Mouse (Mus musculus) regulatory T cell (primary cell): ENCODE data around the gene Gpatch2l.

Source experiments
- in situ Hi-C: fragments of 300-600 bp; cut with MboI, MseI; formaldehyde crosslinking; loops from one replicate; pipeline ENCODE4 v1.15.1; 2025; ENCODE audit warnings: high pct_unique_total_duplicates

Gene Gpatch2l

DNA sequence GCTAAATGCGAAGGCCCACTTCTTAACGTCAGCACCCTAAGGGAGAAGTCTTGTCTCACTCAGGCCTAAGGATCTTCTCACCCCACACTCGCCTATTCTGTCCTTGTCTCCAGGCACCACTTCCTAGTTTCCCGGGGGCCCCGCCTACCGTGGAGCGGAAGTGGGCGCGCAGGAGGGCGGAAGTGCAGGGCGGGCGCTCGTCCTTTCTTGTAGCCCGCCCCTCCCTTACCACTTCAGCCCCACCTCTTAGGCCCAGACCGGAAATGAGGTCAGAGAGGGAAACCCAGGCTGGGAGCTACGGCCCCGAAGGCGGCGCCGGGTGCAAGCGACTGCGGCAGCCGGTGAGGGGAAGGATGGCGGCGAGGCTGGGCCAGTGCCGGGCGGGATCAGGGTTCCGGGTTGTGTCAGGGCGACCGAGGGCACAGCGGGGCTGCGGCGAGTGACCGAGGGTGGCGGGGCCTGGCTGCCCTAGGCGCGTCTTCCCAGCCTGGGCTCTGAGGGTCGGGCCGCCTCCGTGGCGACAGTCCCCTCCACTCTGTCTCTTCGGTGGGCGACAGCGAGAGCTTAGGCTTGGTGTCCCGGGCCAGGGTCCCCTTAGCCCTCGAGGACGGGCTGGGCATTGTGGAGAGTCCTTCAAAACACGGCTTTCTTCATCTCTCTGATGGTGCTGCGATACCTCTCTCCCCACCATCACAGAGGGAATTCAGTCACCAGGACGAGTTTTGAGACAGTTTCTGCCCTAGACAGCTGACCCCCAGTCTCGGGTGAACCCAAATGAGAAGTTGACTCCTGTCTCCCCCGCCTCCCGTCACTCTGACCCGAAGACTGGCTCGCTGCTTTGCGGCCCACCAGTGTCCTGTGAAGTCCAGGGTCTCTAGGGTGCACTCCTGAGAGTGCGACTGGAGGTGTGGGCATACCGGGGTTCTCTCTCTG lies at the start of gene Gpatch2l:
TSS of gene Gpatch2l (plus strand) at position 255 of the 933 bp plus-strand sequence.
- in situ Hi-C loops = loop anchor here (25.0 kb wide), 1 partner anchor 1020 kb away; the partner anchor contains the start of genes Ahsa1 and Vipas39

- in situ Hi-C loops = no loop called here
Measured at GRCm38 (mm10) chr12:86192036-86192449, 49.6 kb upstream of the Gpatch2l start.

DNA sequence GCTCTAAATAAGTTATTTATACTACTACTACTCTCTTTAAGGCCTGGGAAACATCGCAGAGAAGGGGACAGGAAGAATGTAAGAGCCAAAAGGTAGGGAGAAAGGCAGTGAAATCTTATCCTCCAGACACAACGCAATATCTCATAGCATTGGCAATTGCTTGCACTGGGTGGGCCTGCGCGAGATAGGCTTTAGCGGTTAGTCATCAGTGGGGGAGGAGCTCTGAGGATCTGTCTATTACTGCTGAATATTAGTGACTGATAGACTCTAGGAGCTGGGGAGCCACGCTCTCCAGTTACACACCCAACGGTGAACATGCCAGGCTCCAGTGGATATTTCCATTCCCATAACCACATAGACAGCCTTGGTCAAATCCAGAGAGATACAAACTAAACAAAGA lies 44.7 kb upstream of the Gpatch2l start:
- in situ Hi-C loops = loop anchor here (5.0 kb wide), 1 partner anchor 35 kb away; no protein-coding TSS in a partner anchor

DNA sequence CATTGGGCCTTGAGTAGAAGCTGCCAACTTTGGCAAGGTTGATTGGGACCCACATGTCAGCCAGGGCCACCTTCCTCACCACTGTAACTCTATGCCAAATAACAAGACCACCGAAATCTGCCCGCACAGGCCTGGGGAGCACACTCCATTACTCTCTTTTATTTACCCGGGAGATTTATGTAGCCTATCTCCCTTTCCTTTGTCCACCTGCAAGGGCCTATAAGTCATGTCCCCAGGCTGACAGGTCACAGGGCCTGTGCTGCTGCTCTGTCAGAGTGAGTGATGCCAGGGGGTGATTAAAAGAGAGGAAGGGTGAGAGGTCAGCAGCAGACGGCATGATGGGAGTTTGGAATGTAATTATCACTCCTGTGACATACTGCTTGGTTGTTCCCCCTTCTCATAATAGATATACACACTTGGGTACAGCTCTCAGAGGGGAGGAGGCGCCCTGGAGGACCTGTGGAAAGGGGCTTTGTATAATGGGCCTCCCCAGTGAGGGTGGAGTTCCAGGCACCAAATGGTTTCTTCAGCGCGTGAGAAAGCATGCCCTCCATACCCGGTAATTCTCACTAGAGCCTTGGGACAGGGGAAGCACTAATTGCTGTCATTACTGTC lies 38.1 kb upstream of the Gpatch2l start:
- in situ Hi-C loops = no loop called here

- in situ Hi-C loops = no loop called here
Measured at GRCm38 (mm10) chr12:86211099-86211520, 30.5 kb upstream of the Gpatch2l start.

GRCm38 (mm10) chr12:86212693-86213470 lies 28.8 kb upstream of the Gpatch2l start:
- in situ Hi-C loops = no loop called here

- in situ Hi-C loops = no loop called here
Measured at GRCm38 (mm10) chr12:86214201-86214600, 27.5 kb upstream of the Gpatch2l start.

- in situ Hi-C loops = no loop called here
Measured at GRCm38 (mm10) chr12:86216687-86217421, 24.8 kb upstream of the Gpatch2l start.

DNA sequence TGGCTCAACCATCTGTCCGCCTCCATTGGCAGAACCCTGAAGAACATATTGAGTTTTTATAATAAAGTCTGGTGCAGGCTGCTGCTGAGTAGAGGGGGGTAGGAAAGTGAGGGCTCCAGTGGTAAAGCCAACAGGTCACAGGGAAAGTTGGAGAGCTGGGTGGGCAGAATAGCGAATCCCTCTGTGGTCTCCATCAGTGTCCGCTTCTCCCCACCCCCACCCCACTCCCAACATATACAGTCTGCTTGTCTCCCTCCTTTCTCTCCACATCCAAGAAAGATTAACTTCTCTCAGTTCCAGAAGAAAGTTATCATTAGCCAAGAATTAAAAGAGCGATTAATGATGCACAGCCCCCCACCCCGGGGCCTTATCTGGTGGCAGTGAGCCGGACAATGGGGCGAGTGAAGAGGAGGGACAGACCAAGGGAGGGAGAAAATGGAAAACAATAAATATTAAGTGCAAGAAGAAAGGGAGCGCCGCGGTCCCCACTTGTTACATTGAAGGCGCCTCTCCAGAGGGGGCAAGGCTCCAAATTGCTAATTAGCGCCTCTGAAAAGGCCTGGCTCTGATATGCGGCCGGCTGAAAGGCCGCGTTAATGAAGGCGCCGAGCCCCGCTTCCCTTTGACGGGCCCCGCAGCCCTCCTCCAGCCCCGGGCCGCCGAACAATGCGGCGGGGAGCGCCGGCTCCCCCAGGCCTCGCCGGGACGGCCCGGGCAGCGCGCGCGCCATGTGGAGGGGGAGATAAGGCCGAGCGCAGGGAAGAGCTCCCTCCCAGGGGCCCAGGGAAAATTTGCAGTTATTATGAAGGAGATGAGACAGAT lies 21.2 kb upstream of the Gpatch2l start:
- in situ Hi-C loops = no loop called here

- in situ Hi-C loops = no loop called here
Measured at GRCm38 (mm10) chr12:86221074-86221703, 20.5 kb upstream of the Gpatch2l start.

- in situ Hi-C loops = loop anchor here (5.0 to 25.0 kb wide), 2 partner anchors 37 to 1028 kb away; partner anchors contain the start of genes Ahsa1 and Vipas39
Measured at GRCm38 (mm10) chr12:86234295-86234694, 7.4 kb upstream of the Gpatch2l start.

GRCm38 (mm10) chr12:86238736-86239135 lies 2.9 kb upstream of the Gpatch2l start:
- in situ Hi-C loops = loop anchor here (25.0 kb wide), 1 partner anchor 1024 kb away; the partner anchor contains the start of genes Ahsa1 and Vipas39

GRCm38 (mm10) chr12:86242563-86242962 lies 905 bp downstream of the Gpatch2l start:
- in situ Hi-C loops = loop anchor here (25.0 kb wide), 1 partner anchor 1020 kb away; the partner anchor contains the start of genes Ahsa1 and Vipas39

DNA sequence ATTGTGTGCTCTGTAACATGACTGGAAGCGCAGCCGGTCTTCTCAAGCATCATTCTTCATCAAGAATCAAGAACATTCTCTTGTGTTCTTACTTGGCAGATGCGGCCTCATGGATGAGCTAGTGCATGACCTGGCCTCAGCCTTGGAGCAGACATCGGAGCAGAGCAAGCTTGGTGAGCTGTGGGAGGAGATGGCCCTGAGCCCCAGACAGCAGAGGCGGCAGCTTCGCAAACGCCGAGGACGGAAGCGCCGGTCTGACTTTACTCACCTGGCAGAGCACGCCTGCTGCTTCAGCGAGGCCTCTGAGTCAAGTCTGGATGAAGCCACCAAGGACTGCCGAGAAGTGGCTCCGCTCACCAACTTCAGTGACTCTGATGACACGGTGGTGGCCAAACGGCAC lies 2.3 kb downstream of the Gpatch2l start:
- in situ Hi-C loops = loop anchor here (25.0 kb wide), 1 partner anchor 1018 kb away; the partner anchor contains the start of genes Ahsa1 and Vipas39

GRCm38 (mm10) chr12:86250183-86250582 lies 8.5 kb downstream of the Gpatch2l start:
- in situ Hi-C loops = no loop called here

DNA sequence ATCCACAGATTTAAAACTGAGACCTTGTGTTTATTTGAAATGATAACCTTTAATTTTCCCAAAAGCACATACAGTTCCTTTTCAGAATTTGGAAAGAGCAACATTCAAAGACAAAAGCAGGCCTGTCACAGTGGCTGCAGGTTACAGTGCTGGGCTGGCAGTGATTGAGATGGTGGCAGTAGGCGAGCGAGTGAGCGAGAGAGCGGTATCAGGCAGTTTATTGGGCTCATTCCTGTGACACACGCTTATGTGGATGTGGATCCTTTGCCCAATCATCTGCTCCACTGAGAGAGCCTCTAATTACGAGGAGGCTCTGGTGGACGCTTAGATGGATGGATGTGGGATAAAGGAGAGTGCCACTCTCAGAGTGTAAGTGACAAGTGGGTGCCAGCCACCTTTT lies 13.3 kb downstream of the Gpatch2l start:
- in situ Hi-C loops = no loop called here

DNA sequence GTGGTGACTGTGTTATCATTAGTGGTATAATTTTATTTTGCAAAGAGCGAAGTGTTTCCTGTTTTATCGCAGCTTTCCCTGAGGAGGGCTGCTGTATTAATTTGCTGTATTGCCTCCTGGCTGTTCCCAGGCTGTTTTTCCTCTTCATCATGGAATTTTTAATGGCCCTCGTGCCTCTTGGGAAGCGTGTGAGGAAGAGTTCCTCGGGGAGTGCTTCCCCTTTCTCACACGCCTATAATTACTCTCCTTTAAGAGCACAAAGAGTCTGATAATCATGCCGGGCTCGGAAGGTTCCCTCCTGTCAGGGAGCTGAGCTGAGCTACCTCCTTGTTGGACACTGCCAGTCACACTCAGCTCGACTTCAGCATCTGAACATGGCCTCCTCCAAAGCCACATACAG lies 30.0 kb downstream of the Gpatch2l start:
- in situ Hi-C loops = no loop called here

- in situ Hi-C loops = no loop called here
Measured at GRCm38 (mm10) chr12:86274246-86274645, 32.6 kb downstream of the Gpatch2l start.

GRCm38 (mm10) chr12:86275731-86276130 lies 34.1 kb downstream of the Gpatch2l start:
- in situ Hi-C loops = no loop called here
